Mouse (Mus musculus) erythroblast, adult 5-6 weeks (primary cell): Measurements from ENCODE around the gene Prkg2. TPM values are rescaled to one million over a fixed set of nuclear protein-coding genes. Genes with fewer than 3 reads are reported as not detected.

Source experiments
- ATAC-seq: replicated peaks from 2 replicates; pipeline ENCODE4 v1.8.0; 2016; ENCODE audit warnings: moderate number of reproducible peaks, mild to moderate bottlenecking, moderate TSS enrichment, inconsistent platforms; ENCODE audit not compliant: poor library complexity, low FRiP score, severe bottlenecking
- total RNA-seq, 2 experiments: library from RNA; stranded (forward) in 1 of 2; stranded (reverse) in 1 of 2; fragments of 150-400 nt in 1 of 2; fragments of 200-764, 138-1000 nt in 1 of 2; gene quantifications; 2 replicates each; pipeline versions ENCODE4 v1.2.3 to v1.2.4; 2015 to 2017; ENCODE audit warnings: low replicate concordance in 2 of 2

Gene Prkg2
- total RNA-seq, 2 experiments from 2014 or later: not detected

DNA sequence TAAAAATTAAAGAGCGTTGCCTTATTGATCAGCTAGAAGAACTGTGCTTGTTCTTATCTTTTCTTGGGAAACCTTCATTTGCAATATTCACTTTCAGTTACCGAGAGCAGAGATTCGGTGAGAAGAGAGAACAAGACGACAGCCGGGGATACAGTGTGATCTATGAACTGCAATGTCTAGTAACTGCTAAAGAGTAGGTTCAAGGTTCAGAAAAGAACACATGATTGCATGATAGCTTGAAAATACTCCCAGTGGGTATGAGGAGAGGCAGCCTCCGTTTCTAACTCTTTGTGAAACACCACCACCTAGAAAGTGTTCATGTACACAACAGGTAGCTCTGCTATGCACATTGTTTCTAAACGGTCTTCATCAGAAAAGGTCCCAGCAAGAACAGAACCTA, 55.8 kb downstream of the Prkg2 start:
- no peak for ATAC-seq

DNA sequence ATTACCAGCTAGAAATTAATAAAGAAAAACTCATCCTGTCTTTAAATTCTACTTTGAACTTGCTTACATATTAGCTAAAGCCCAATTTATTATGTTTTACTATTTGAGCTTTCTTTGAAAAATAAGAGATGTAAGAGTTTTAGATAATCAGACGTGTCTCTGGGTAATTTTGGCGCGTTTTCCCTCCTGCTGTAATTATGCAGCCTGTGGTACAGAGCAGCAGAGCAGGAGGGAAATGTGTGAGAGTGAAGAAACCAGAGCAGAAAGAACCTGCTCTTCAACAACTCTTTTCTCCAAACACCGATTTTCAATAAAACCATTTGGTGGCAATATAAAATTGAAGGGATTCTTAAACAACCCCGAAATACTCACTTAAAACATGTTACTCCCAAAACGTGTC, 58.8 kb downstream of the Prkg2 start:
- no peak for ATAC-seq

DNA sequence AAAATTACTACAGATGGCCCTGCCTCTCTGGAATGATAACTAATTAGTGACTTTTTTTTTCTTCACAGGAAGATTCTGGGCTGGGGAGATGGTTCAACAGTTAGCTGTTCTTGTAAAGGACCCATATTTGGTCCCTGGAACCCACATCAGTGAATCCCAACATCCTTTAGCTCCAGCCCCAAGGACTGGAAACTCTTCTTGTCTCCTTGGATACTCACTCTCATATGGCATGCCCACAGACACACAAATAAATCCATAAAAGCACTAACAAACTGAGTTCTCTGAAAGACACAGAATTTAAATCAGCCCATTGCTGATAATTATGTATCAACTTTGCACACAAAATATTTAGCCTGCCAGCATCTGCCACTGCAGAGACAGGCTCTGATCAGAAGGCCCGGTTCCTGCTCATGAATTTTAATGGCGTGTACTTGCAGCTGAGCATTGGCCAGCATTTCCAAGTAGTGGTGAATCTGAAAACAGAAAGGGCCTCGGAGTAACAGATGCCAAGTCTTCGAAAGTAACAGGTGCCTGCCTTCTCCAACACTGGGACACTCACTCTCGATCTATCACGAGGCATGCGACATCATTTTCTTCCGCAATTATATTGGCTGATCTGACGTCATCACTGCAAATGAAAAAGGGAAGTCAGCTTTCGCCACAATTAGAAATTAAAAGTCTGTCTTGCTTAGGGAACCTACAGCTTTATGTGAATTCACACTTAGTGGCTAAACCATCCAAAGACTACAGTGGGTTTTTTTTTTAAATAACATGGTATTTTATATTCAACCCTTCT, 61.1 kb downstream of the Prkg2 start:
- no peak for ATAC-seq

- no peak for ATAC-seq
Measured at GRCm38 (mm10) chr5:98966679-98967078, 70.5 kb downstream of the Prkg2 start.

DNA sequence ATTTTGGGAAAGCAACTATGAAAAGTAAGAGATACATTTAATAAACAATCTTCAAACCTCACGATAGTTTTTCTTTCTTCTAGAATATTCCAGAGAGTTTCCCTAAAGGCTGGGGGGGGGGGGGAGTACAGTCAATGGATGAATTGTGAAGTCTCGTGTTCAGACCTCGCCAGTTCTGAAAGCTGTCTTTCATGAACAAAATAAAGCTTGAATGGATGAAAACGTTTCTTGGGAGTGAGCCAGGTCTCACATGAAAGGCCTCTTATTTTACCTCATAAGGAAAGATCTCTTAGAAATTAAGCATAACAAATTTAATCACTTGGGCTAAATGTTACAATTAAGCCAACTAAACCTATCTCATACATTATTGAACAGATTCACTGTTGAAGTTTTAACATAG, 72.0 kb downstream of the Prkg2 start:
- ATAC-seq: no peak

DNA sequence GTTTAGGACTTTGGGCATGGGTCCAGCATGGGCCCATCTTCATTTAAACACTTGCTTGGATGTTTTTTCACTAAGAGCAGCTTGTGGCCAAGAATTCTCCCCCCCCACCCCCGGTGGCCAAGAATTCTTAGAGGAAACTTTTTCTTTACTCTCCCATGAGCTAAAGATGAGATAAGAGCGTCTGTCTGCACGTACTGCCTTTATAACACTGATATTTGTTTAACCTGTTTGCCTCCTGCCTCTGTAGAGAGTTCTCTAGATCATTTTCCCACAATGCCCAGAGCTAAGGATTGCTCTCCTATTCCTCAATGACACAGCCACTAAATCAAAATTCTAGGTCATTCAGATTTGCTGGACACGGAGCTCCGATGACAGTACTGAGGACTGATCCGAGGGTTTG, 72.8 kb downstream of the Prkg2 start:
- ATAC-seq: no peak

GRCm38 (mm10) chr5:98962472-98962871, 74.7 kb downstream of the Prkg2 start:
- ATAC-seq: no peak

GRCm38 (mm10) chr5:98955576-98955975, 81.6 kb downstream of the Prkg2 start:
- ATAC-seq: no peak

GRCm38 (mm10) chr5:98953386-98953785, 83.8 kb downstream of the Prkg2 start:
- ATAC-seq: no peak

- no peak for ATAC-seq
Measured at GRCm38 (mm10) chr5:98951566-98951965, 85.6 kb downstream of the Prkg2 start.

DNA sequence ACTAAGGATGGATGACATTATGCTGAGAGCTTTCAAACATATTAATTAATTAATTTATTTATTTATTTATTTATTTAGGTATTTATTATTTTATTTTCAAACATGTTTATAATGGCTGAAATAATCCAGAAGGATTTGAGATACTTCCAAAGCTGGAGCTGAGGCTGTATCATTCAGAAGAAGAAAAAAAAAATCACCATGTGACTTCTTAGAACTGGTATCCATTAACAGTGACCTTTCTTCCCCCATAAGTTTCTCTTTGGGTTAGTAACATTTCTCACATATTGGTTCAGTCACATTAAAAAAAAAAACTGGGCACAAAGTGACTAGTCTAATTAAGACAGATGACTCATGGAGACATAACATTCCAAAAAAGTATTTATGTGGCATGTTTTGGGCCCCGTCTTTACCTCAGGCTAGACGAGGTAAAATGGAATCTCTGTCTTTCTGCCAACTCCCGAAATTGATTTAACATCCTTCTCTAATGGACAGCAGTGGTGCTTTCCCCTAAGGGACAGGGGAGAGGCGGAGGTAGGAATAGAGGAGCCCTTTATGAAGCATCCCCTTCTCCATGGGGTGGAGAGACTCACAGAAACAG, 86.6 kb downstream of the Prkg2 start:
- ATAC-seq: no peak

DNA sequence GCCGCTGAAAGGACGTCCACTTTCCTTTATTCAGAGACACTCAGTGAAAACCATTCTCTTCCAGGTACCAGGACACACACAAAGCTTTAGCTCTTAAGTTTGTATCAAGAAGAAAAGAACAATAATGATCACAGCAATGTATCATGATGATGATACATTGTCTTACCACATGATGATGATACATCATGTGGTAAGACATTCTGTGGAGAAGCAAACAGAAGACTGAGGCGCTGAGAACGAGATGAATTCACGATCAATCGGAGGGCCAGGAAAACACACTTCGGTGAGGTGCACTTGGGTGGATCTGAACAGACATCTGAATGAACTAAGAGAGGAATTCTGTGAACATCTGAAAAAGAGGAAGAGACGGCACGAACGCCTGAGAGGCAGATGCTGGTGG, 87.4 kb downstream of the Prkg2 start:
- no peak for ATAC-seq

GRCm38 (mm10) chr5:98946656-98947055, 90.5 kb downstream of the Prkg2 start:
- ATAC-seq: no peak

DNA sequence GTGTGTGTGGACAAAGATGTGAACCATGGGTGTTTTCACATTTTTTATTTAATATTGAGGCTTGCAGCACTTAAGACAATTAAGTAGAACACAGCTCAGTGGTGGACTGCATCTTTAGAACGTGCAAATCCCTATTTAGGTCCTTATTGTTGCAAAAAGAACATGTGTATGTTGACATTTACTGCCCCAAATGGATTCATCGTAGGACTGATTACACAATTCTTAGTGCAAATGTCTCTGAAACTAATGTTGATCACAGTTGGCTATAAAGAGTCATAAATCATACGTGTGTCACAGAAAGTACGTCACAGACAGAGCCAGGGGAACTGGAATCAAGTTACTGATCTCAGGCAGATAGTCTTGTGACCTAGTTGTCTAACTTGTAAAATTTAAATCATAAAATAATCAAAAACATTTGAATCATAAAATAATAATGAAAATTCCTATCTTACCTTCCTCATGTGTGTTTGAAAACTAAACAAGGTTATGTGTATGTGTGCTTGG, 91.0 kb downstream of the Prkg2 start:
- no peak for ATAC-seq

- ATAC-seq: no peak
Measured at GRCm38 (mm10) chr5:98943776-98944175, 93.4 kb downstream of the Prkg2 start.

DNA sequence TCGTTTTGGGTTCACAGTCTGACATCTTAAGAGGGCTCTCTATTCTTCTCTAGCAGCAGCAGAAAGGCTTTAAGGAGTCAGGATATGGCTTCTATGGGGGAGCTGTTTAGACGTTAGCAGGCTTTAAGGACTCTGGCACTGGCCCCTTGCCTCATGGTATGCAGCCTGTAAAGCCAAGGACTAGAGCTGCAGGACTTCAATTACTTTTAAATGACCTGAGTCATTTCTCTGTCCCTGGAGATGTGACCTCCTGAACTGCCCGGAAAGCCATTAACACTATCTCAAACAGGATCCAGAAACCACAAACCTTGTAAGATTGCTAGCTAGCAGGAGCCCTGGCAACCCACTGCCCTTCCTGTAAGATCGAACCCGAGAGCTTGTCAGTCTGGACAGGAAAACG, 96.4 kb downstream of the Prkg2 start:
- ATAC-seq: no peak

- no peak for ATAC-seq
Measured at GRCm38 (mm10) chr5:98939631-98940208, 97.4 kb downstream of the Prkg2 start.

GRCm38 (mm10) chr5:98939116-98939515, 98.0 kb downstream of the Prkg2 start:
- no peak for ATAC-seq

GRCm38 (mm10) chr5:98937879-98938278, 99.3 kb downstream of the Prkg2 start:
- no peak for ATAC-seq

GRCm38 (mm10) chr5:98936650-98937049, 100.5 kb downstream of the Prkg2 start:
- no peak for ATAC-seq

DNA sequence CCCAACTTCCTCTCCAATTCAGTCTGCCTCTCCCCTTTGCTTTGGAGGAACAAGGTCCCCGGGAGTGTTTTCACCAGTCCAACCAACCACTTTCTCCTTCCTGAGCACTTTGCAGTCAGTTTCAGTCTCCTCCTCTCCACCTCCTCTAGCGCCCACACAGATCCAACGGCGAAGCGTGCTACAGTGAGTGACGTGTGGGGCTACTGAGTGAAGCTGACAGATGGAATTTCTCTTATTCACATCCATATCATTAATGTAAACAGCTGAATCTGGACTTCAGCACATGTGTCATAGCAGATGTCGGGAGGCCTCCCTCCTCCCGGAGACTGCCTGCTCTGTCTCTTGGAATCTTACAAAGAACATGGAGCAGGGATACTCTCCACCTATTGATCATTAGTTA, 101.2 kb downstream of the Prkg2 start:
- ATAC-seq: no peak
